Mouse (Mus musculus) layer of hippocampus, adult 11-12 months (tissue): ENCODE data around the gene Egfl8.

Source experiments
- DNase-seq: peaks from one replicate; pipeline ENCODE4 v3.0.0; 2022; ENCODE audit warnings: low spot score

The Egfl8 gene

DNA sequence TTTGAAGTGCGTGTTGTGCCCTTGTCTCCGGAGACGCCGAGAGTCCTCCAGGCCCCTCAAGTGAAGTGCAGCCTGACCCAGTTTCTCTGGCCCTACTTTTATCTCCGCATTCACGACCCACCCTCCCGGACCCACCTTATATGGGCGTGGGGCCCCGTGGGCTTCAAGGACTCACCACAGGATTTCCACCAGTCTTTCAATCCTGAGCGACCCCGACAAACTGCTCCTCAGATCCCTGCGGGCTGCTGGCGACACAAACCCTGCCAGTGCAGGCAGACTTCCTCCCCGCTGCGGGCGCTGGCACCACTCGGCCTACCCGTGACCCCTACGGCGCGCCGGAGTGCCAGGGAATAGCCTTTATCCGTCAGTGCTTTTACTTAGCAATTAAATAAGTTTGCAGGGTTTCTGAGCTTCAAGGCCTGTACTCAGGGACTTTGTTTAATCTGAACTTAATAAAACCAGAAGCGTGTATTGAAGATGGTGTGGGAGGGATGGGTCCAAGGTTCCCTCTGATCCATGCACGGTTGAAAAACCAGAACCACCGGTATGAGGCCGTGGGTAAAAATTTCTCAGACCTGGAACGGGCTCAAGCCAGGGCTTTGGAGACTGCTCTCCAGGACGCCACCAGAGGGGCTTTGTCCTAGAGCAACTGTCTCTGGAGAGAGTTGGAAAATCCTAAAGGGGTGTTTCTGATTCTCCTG is 12.3 kb upstream of the Egfl8 start, which contains the start of gene Ppt2:
TSS of gene Ppt2 (minus strand) at position 568 of the 701 bp plus-strand sequence.
- no peak for DNase-seq

DNA sequence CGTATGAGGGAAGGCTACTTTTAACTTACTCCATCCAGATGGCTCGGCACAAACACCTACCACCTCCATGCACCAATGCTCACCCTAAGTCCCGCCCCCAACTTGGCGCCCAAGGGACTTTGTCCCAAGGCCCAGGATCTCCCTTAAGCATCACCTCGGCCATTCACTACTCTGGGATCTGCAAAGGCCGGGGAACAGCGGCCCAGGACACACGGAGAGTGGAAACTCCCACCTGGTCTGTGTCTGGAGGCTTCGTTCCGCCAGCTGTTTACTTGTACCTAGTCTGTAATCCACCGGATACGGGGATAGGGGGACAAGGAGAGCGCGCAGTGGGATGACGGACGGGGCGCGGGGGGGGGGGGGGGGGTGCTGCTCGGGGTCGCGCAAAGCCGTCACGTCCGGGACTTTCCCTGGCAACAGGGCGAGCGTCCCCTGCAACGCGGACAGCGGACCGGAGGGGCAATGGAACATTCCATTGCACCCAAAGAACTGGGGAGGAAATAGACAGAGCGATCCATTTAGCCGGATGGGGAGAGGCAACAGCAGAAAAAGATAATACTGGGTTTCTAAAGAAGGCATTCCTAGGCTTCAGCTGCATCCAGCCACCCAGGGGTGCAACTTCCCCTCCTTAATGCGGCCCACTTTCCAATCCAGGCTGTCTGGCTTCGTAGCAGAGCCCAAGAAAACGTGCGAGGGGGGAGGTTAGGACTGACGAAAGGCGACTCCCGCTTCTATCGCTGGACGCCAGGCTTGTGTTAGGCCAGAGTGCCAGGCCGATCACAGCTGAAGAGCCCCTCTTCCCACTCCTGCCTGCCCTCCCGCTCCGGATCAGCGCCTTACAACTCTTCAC is 11.5 kb upstream of the Egfl8 start:
- DNase-seq: peak; percentile 88

DNA sequence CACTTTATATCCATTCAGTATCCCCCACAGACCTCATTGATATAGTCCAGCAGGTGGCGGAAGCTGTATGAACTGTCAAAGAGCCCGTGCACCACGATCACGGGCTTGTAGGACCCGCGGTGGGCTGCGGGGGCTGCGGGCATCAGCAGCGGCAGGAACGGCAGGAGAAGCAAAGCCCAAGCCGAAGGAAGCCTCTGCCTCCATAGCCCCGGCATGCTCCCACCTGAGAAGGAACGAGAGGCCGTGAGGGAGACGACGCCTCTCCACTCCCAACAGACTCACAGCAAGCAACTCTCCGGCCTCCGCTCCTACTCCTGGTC is 11.0 kb upstream of the Egfl8 start:
- no peak for DNase-seq

DNA sequence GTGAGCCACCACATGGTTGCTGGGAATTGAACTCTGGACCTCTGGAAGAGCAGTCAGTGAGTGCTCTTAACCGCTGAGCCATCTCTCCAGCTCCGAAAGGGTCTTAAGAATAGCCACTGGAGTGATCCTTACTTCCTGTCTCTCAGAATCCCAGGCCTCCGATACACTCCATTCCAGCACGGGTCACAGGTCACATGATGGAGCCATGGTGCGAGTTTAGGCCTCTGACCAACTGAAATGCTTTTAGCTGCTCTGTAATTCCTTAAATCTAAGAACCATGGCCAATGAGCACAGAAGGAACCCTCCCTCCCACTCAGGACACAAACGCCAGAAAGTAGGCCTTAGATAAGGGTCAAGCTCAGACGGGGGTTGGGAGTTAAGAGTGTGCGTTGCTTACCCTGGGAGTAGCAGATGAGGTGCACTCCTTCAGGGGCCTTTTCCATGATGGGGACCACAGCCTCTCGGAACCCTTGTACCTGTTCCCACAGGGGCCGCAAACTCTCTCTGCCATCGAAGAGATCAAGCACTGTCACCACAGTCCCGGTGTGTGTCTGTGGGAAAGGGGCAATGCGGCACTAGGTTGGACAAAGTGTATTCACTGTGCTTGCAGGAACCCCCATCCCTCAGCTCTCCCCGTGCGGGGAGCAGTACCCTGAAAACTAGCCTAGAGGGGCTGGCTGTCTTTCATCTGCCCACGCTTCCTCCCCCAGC is 10.4 kb upstream of the Egfl8 start:
- DNase-seq: no peak

DNA sequence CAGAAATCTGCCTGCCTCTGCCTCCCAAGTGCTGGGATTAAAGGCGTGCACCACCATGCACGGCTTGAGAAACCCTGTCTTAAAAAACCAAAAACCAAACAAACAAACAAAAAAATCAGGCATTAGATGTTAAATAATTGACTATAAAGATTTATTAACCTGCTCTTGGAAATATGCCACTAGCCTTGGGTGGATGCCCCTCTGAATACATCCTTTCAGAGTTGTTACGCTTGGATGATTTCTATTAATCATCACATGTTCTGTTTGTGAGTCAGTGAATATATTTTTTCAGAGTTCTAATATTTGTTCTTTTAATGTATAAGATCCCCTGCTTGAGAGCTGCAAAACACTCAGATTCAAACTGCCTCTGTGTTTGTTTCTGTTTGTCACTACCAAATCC is 9.2 kb upstream of the Egfl8 start:
- DNase-seq: no peak

DNA sequence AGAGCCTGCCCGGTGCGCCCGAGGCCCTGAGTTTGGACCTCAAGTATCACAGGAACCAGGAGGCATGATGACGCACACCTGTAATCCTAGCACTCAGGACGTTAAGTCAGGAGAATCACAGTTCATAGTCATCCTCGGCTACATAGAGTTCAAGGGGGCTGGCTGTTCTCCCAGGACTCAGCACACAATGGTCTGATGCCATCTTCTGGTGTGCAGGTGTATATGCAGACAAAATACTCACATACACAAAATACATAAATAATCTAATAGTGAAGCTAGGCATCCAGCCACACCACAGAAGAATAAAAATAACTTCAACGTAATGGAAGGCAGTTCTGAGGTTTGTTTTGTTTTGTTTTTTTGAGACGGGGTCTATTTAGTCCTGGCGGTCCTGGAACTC is 7.4 kb upstream of the Egfl8 start:
- no peak for DNase-seq

DNA sequence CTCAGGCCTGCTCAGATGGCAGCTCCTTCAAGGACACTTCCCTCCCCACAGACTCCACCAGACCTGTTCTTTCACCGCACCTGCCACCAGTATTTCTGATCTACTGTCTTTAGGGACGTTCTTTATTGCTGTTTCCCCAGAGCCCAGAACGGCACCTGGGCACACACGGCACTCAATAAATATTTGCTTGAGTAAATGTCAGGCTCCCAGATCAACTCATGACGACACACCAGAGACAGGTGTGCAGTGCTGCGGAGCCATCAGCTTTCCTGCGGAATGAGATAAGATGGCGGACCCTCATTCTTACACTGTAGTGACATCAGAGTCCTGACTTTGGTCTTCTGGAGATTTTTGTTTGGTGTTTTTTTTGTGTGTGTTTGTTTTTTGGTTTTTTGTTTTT is 5.2 kb upstream of the Egfl8 start:
- no peak for DNase-seq

DNA sequence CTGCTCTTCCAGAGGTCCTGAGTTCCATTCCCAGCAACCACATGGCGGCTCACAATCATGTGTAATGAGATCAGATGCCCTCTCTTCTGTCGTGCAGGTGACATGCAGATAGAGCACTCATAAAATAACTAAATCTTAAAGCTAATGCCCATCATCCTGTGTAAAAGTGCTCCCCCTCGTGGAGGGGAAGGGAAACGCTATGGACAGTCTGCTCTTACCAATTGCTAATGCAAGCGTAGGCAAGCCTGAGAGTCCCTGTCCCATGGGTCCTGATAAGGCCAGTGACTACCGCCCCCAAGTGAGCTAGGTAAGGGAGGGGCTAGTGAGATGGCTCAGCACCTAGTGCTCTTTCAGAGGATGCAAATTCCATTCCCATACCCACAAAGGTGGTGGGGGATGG is 3.2 kb upstream of the Egfl8 start:
- peak; percentile 77 for DNase-seq

DNA sequence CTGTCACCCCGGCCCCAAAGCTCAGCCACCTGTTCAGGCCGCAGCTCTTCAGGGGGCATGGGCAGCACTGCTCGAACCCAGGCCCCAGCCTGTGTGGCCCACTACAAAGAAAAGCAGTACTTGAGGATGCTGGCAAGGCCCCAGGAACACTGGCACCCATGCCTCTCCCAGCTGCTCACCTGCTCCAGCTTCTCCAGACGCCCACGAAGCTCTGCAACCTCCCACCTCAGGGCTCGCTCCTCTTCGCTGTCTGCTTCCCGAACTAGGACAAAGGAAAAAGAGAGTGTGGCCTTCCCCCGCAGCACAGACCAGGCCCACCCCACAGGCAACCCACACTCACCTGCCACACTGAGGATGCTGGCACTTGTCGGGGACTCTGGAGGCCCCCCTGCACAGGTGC is 1.9 kb downstream of the Egfl8 start:
- no peak for DNase-seq

DNA sequence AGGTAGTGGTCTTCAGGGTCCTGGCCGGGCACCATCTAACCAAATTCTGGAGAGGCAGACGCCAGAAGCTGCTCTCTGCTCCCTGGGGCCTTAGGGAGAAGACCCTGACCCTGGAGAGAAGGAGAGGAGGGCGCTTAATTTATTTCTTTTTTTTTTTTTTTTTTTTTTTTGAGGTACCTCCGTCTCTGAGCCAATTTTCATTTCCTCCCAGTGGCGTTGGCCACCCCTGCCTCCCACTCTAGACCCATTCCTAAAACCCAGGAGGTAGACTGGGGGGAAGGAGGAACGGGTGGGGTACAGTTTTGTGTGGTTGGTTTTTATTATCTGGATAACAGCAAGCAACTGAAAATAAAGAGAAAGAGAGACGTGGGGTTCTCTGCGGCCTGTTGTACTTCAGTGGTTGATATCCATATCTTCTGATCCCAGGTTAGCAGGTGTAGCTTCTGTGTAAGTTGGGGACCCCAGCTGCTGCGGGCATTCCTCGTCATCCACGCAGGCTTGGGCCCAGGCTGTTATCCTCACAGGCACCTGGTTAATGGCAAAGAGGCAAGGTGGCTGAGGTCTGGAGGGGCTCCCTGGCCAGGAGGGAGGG is 2.6 kb downstream of the Egfl8 start:
- DNase-seq: no peak

DNA sequence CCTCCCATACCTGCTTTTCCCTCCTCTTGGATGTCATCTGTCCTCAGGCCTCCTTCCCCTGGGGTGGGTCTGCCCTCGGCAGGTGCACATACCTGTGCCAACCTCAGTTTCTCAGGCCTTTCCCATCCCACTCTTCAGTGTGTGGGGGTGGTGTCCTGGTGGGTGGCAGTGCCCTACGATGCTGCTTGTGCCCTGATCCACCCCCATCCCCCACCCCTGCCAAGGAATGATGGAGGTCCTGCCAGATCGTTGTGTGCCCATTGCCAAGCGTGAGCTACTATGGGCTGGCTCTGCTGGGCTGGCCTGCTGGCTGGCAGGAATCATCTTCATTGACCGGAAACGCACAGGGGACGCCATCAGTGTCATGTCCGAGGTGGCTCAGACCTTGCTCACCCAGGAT is 4.7 kb downstream of the Egfl8 start:
- no peak for DNase-seq

DNA sequence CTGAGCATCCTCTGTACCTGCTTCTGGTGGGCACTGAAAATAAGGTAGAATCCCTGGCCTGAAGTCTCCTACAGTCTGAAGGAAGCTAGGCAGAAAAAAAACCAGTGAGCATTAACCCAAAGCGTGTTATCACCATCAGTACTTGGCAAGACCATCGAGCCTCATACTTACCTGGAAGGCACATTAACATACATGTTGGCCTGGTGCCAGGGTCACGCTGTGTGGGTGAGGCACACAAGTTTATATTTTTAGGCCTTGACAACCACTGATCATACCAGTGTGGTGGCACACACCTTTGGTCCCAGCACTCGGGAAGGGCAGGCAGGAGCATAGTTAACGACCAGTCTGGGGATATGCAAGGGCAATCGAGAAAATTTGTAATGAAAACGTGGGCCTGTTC is 7.8 kb downstream of the Egfl8 start:
- DNase-seq: no peak

DNA sequence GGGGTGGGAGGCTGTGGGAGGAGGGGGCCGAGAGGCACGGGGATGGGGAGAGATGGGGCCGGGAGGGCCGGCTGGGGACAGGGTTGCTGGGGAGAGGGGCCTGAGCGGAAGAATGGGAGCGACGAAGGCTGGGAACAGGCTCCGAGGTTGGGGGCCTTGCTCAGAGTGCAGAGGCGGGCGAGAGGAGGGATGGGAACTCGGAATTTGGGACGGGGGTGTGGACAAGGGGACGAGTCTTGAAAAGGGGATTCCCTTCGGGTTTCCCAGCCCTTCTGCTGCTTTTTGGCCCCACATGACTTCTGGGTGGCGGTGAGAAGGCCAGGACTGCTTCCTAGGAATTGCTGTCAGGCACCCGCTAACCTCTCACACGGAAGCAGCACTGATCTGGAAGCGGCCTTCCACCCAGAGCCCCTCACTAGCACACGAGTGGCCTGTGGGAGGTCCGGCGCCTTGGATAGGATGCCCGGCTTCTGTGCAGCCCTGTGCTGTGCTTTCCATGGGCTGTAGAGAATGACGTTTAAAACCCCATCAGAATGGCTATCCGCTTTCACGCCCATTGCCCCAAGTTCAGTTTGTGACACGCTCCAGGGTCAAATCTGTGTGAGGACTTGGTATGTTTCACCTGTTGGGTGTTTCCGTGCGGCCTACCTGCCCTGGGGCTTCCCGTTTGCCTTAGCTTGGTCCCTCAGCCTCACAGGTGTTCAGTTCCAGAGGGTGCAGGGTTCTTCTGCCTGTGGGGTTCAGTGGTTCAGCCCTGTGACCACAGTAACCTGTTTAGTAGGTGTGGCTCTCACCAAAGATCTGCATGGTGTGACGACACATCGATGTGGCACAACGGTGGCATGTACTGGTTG is 9.4 kb downstream of the Egfl8 start:
- DNase-seq: no peak

DNA sequence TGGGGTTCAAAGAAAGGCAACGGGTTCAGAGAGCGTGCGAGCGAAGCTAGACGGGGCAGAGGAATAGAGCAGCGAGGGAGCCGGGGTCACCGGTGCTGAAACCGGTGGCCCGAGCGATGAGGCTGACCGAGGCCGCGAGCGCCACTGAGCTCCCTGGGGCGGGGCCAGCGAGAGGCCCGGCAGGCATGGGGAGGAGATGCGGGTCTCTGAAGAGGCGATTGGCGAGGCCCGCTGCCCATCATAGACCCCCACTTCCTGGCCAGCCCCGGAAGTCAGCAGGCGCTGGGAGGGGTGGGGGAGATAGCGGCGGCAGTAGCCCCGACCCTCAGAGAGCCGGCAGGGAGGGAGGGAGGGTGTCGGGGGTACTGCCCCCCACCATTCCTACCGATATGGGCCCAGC is 10.2 kb downstream of the Egfl8 start:
- peak; percentile 98 for DNase-seq

DNA sequence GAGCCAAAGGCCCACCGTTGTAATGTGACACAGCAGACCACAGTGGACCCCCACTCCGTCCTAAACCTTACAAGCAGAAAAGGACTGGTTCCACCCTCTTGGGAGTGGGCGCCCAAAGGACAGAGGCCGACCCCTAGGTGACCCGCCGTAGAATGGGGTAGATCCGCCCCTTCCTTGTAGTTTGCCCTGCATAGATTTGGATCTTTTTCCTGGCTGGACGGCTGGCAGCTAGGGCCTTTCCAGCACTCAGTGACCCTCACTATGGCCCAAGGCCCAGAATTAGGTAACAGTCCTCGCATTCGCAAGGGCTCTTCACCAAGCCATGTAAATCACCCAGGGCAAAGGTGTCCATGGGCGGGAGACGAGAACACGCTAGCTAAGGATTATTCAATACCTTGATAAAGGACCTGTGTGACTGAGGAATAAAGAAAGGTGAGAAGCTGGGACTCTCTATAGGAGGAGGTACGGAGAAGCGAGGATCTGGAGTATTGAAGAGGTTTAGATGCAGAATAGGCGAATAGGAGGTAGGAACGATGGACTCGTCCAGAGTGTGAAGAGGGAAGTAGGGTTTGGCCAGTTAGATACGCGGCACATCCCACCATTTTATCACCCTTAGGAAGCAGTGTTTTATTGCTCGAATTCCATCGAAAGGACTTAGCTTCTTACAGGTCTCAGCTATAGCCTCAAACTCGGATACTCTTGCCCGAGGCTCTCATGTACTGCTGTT is 11.1 kb downstream of the Egfl8 start:
- DNase-seq: no peak

DNA sequence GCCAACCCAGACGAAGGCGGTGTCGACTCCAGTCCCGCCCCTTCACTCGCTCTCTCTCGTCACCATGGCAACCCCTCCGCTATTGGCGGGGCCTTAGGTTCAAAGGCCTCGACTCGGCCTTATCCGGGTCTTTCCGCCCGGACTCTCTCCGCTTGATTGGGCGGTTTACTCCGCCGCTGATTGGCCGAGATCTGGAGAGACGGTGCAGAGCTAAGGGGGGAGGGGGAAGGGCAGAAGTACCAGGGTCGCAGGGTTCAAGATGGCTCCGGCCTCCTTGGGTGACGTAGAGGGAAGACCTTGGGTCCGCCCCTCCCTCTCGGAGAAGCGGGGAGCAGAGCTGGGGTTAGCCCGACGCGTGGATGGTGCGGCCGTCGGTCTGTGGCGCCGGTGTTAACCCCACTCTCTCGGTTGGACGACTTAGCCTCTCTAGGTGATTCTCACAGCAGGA is 11.7 kb downstream of the Egfl8 start, which contains the start of gene Agpat1:
TSS of gene Agpat1 (plus strand) at position 202 of the 448 bp plus-strand sequence.
- peak; percentile 99 for DNase-seq

DNA sequence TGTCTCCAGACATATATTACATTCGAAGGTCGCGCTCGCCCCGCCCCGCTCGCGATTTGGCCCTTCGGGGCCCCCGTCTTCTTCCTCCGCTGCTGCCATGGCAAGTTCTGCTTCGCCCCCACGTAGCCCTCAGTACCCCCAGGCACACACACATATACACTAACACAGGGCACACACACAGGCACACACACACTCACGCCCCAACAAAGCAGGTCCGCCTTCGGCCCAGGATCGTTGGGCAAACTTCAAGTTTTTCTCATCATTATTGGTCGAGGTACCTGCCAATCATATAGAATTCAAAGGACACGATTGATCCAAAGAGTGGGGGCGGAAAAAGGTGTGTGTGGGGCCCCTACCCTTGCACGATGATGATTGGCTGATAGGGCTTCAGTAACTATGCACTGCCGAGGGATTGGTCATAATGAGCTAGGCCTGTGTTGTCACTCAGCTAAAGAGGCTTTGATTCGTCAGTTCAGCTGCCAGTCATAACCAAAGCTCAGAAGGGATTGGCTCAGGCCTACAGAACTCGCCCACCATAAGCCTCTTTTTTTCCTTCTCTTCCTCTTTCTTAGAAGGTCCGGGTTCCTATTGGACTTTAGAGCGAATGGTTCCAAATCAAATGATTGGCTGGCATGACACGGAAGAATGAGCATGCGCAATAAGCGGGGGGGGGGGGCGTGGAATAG is 12.3 kb downstream of the Egfl8 start, which contains the start of gene Rnf5:
TSS of gene Rnf5 (minus strand) at position 316 of the 686 bp plus-strand sequence.
- DNase-seq: peak; percentile 100

DNA sequence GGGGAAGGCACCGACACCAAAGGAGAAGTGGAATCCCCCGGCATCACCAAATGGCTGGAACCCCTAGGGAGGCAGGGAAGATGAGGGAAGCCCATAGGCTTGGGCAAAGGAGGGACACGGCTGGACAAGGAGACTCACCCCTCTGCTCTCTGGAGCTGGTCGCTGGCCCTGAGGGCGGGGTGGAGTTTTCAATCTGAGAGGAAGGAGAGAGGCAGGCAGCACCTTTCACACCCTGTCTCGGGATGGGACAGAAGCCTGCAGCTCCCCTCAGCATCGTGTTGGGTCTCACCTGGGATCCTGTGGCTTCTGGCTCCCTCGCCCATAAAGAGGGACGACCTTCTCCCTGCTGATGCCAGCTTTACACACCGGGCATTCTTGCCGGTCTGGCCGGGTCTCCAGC is 14.0 kb downstream of the Egfl8 start:
- DNase-seq: no peak

DNA sequence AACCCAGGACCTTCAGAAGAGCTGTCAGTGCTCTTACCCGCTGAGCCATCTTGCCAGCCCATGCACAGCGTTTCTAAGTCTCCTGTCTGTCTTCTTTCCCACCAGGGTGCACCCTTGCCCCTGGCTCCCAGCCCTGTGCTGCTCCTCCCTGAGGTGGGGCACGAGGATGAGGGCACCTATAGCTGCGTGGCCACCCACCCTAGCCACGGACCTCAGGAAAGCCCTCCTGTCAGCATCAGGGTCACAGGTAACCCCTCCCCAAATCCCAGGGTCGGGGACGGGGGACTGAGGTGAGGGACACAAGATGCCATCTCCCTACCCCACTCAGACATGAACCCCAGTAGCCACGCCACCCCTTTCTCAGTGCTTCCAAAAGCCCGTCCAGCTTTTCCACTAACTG is 15.9 kb downstream of the Egfl8 start:
- no peak for DNase-seq

DNA sequence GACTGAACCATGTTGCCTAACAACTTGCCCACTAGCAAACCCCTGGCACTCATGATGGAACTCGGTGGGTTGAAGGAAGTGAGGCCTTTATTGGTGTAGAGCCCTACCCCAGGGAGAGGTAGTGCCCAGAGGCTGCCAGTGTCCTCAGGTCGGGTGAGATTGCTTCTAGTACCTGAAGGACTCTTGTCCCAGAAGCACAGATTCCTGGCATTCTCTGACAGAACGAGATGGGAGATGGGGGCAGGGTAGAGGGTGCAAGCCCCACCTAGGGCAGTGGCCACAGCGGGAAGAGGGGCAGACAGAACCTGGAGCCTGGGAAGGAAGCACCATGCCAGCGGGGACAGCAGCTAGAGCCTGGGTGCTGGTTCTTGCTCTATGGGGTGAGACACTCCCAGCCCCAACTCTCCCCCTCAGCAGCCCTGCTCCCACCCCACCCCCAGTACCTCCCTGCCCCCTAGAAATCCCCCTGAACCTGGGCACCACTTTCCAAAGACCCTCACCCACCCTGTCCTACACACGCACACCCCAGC is 18.1 kb downstream of the Egfl8 start, which contains the start of gene Ager:
TSS of gene Ager (plus strand) at position 297 of the 530 bp plus-strand sequence.
- no peak for DNase-seq
